Mouse (Mus musculus): ENCODE results near the gene Cdk5rap3.
A peak's percentile ranks its signal among the peaks of the same experiment; 100 is the strongest.

Gene Cdk5rap3

GRCm38 (mm10) chr11:96947849-96948248 is 31.6 kb upstream of the Cdk5rap3 start:
- Histone ChIP-seq H3K36me3 (ENCODE audit: insufficient read depth, low read length) (peaks cover 73% of the 10 kb centered on the region), H3K9me3 (ENCODE audit: low read length) (no peaks in the 10 kb centered on the region), H3K4me3 (replicated peaks; ENCODE audit: low read length) (no peak overlapping the region), H3K4me1 (replicated peaks; ENCODE audit: low read depth, low read length) (peaks cover 71% of the 10 kb centered on the region), H3K27me3 (ENCODE audit: insufficient read depth, low read length) (peaks cover 3% of the 10 kb centered on the region; the same call in 1 of the 2 replicates)
- TF ChIP-seq POU5F1 (IDR thresholded peaks at IDR 0.05; ENCODE audit: borderline replicate concordance, low read length) (no peak), CTCF (conservative IDR thresholded peaks at IDR 0.05; ENCODE audit: low read length) (no peak), NANOG (IDR thresholded peaks at IDR 0.05; ENCODE audit: borderline replicate concordance, low read length) (no peak)

GRCm38 (mm10) chr11:96946498-96946897 is 30.2 kb upstream of the Cdk5rap3 start:
- peaks cover 63% of the 10 kb centered on the region for H3K4me1 ChIP-seq (replicated peaks; ENCODE audit: low read depth, low read length)
- H3K27me3 ChIP-seq (ENCODE audit: insufficient read depth, low read length) = peaks cover 3% of the 10 kb centered on the region; the same call in 1 of the 2 replicates
- peaks cover 67% of the 10 kb centered on the region for H3K36me3 ChIP-seq (ENCODE audit: insufficient read depth, low read length)
- TF ChIP-seq NANOG (IDR thresholded peaks at IDR 0.05; ENCODE audit: borderline replicate concordance, low read length) = no peak
- no peak for TF ChIP-seq CTCF (conservative IDR thresholded peaks at IDR 0.05; ENCODE audit: low read length)
- no peak for TF ChIP-seq POU5F1 (IDR thresholded peaks at IDR 0.05; ENCODE audit: borderline replicate concordance, low read length)
- H3K9me3 ChIP-seq (ENCODE audit: low read length) = no peaks in the 10 kb centered on the region
- no peak overlapping the region for H3K4me3 ChIP-seq (replicated peaks; ENCODE audit: low read length)

GRCm38 (mm10) chr11:96944844-96945580 is 28.7 kb upstream of the Cdk5rap3 start:
- Histone ChIP-seq H3K27me3 (ENCODE audit: insufficient read depth, low read length) (peaks cover 3% of the 10 kb centered on the region; the same call in 1 of the 2 replicates), H3K36me3 (ENCODE audit: insufficient read depth, low read length) (peaks cover 68% of the 10 kb centered on the region), H3K9me3 (ENCODE audit: low read length) (no peaks in the 10 kb centered on the region), H3K4me3 (replicated peaks; ENCODE audit: low read length) (peak overlapping the region; percentile 85), H3K4me1 (replicated peaks; ENCODE audit: low read depth, low read length) (peaks cover 66% of the 10 kb centered on the region)
- TF ChIP-seq CTCF (conservative IDR thresholded peaks at IDR 0.05; ENCODE audit: low read length) = no peak
- no peak for TF ChIP-seq NANOG (IDR thresholded peaks at IDR 0.05; ENCODE audit: borderline replicate concordance, low read length)
- TF ChIP-seq POU5F1 (IDR thresholded peaks at IDR 0.05; ENCODE audit: borderline replicate concordance, low read length) = no peak

GRCm38 (mm10) chr11:96943746-96944304 is 27.5 kb upstream of the Cdk5rap3 start, which contains the start of gene Pnpo:
Pnpo (minus strand) TSS chr11:96943986.
- peaks cover 68% of the 10 kb centered on the region for H3K36me3 ChIP-seq (ENCODE audit: insufficient read depth, low read length)
- H3K27me3 ChIP-seq (ENCODE audit: insufficient read depth, low read length) = peaks cover 3% of the 10 kb centered on the region; the same call in 1 of the 2 replicates
- TF ChIP-seq CTCF (conservative IDR thresholded peaks at IDR 0.05; ENCODE audit: low read length) (no peak), NANOG (IDR thresholded peaks at IDR 0.05; ENCODE audit: borderline replicate concordance, low read length) (no peak), POU5F1 (IDR thresholded peaks at IDR 0.05; ENCODE audit: borderline replicate concordance, low read length) (no peak)
- no peaks in the 10 kb centered on the region for H3K9me3 ChIP-seq (ENCODE audit: low read length)
- H3K4me1 ChIP-seq (replicated peaks; ENCODE audit: low read depth, low read length) = peaks cover 67% of the 10 kb centered on the region
- peak within 1 kb of the TSS; percentile 85 for H3K4me3 ChIP-seq (replicated peaks; ENCODE audit: low read length)

GRCm38 (mm10) chr11:96941989-96942590 is 25.8 kb upstream of the Cdk5rap3 start:
- Histone ChIP-seq H3K4me1 (replicated peaks; ENCODE audit: low read depth, low read length) (peaks cover 54% of the 10 kb centered on the region), H3K4me3 (replicated peaks; ENCODE audit: low read length) (no peak overlapping the region), H3K27me3 (ENCODE audit: insufficient read depth, low read length) (peaks cover 3% of the 10 kb centered on the region; the same call in 1 of the 2 replicates), H3K36me3 (ENCODE audit: insufficient read depth, low read length) (peaks cover 60% of the 10 kb centered on the region), H3K9me3 (ENCODE audit: low read length) (no peaks in the 10 kb centered on the region)
- TF ChIP-seq CTCF (conservative IDR thresholded peaks at IDR 0.05; ENCODE audit: low read length) = no peak
- TF ChIP-seq POU5F1 (IDR thresholded peaks at IDR 0.05; ENCODE audit: borderline replicate concordance, low read length) = no peak
- no peak for TF ChIP-seq NANOG (IDR thresholded peaks at IDR 0.05; ENCODE audit: borderline replicate concordance, low read length)

- Histone ChIP-seq H3K9me3 (ENCODE audit: low read length) (no peaks in the 10 kb centered on the region), H3K36me3 (ENCODE audit: insufficient read depth, low read length) (peaks cover 52% of the 10 kb centered on the region), H3K4me3 (replicated peaks; ENCODE audit: low read length) (no peak overlapping the region), H3K27me3 (ENCODE audit: insufficient read depth, low read length) (peaks cover 3% of the 10 kb centered on the region; the same call in 1 of the 2 replicates), H3K4me1 (replicated peaks; ENCODE audit: low read depth, low read length) (peaks cover 48% of the 10 kb centered on the region)
- no peak for TF ChIP-seq NANOG (IDR thresholded peaks at IDR 0.05; ENCODE audit: borderline replicate concordance, low read length)
- TF ChIP-seq CTCF (conservative IDR thresholded peaks at IDR 0.05; ENCODE audit: low read length) = no peak
- no peak for TF ChIP-seq POU5F1 (IDR thresholded peaks at IDR 0.05; ENCODE audit: borderline replicate concordance, low read length)
These were observed 24.5 kb upstream of the Cdk5rap3 start for GRCm38 (mm10) chr11:96940578-96941465.

GRCm38 (mm10) chr11:96938426-96938800 is 22.1 kb upstream of the Cdk5rap3 start:
- H3K9me3 ChIP-seq (ENCODE audit: low read length) = no peaks in the 10 kb centered on the region
- no peak overlapping the region for H3K4me3 ChIP-seq (replicated peaks; ENCODE audit: low read length)
- no peaks in the 10 kb centered on the region for H3K27me3 ChIP-seq (ENCODE audit: insufficient read depth, low read length)
- peaks cover 43% of the 10 kb centered on the region for H3K36me3 ChIP-seq (ENCODE audit: insufficient read depth, low read length)
- H3K4me1 ChIP-seq (replicated peaks; ENCODE audit: low read depth, low read length) = peaks cover 48% of the 10 kb centered on the region
- no peak for TF ChIP-seq NANOG (IDR thresholded peaks at IDR 0.05; ENCODE audit: borderline replicate concordance, low read length)
- no peak for TF ChIP-seq POU5F1 (IDR thresholded peaks at IDR 0.05; ENCODE audit: borderline replicate concordance, low read length)
- TF ChIP-seq CTCF (conservative IDR thresholded peaks at IDR 0.05; ENCODE audit: low read length) = no peak
